Comparison of ENCODE assay signal across 23 mouse cellular contexts in genomic region chr2:115911913-115912642, GRCm38 (mm10).
DNase-seq lines count a peak whose midpoint lies in the region; ATAC-seq and TF ChIP-seq lines count a peak whose summit lies in the region.
"Had no signal": no experiment of that assay in that cellular context is flagged by ENCODE, and none has a peak within 500 bp of the region (broad histone marks: within the 10 kb centered on the region; RNA-seq: fewer than 3 reads in every experiment).

No protein-coding gene starts in this region.

- peaks cover 23% of the 10 kb centered on the region for H3K4me1 ChIP-seq in kidney, embryonic 15.5 days
- 0 out of 2 replicates have a peak, but pooled peaks cover 3% of the 10 kb centered on the region for H3K4me1 ChIP-seq in kidney, adult 2 months (ENCODE audit: control insufficient read depth, insufficient read depth, low read length)
- H3K4me1 ChIP-seq in intestine, embryonic 15.5 days (replicated peaks), result no peaks in the 10 kb centered on the region
- peaks cover 5% of the 10 kb centered on the region for H3K4me1 ChIP-seq in small intestine, adult 2 months (ENCODE audit: control insufficient read depth, insufficient read depth, insufficient read length, low read length)
- H3K4me1 ChIP-seq: embryonic facial prominence, embryonic 13.5 days had no signal

- no peaks in the 10 kb centered on the region for H3K27me3 ChIP-seq in kidney, embryonic 15.5 days
- H3K27me3 ChIP-seq in kidney, adult 2 months (replicated peaks; ENCODE audit: control insufficient read depth, insufficient read depth, low read length), result no peaks in the 10 kb centered on the region; the same call in 1 of the 2 replicates
- H3K27me3 ChIP-seq in intestine, embryonic 15.5 days (replicated peaks), result no peaks in the 10 kb centered on the region
- H3K27me3 ChIP-seq in small intestine, adult 2 months (ENCODE audit: control insufficient read depth, insufficient read depth, low read length), result no peaks in the 10 kb centered on the region
- H3K27me3 ChIP-seq: embryonic facial prominence, embryonic 13.5 days; heart, embryonic 12.5 days had no signal

- TF ChIP-seq POLR2A in kidney, adult 2 months (IDR thresholded peaks at IDR 0.05; ENCODE audit: low read depth, low read length), result no peak
- TF ChIP-seq POLR2A in small intestine, adult 2 months (IDR thresholded peaks at IDR 0.05; ENCODE audit: low read depth, low read length), result no peak

- no peak overlapping the region; the same call in 1 of the 2 replicates for H3K27ac ChIP-seq in kidney, embryonic 15.5 days
- H3K27ac ChIP-seq in kidney, adult 2 months (ENCODE audit: insufficient read depth, low read depth, low read length), result no peak overlapping the region
- H3K27ac ChIP-seq in intestine, embryonic 15.5 days, result peak overlapping the region; percentile 48
- H3K27ac ChIP-seq in small intestine, adult 2 months (ENCODE audit: insufficient read depth, low read depth, low read length), result peak overlapping the region; percentile 100
- H3K27ac ChIP-seq: embryonic facial prominence, embryonic 13.5 days; limb, embryonic 12.5 days; macrophage; midbrain, embryonic 10.5 days had no signal

- WGBS in kidney, embryonic 15.5 days, result 69% methylated on average over 17 of the region's 17 CpGs
- 42% methylated on average over 17 of the region's 17 CpGs for WGBS in kidney, adult 2 months
- 63% methylated on average over 17 of the region's 17 CpGs for WGBS in intestine, embryonic 15.5 days
- 40% methylated on average over 17 of the region's 17 CpGs for WGBS in large intestine, adult 2 months
- WGBS in small intestine, adult 2 months, result 28% methylated on average over 17 of the region's 17 CpGs

- no peak overlapping the region for H3K4me2 ChIP-seq in kidney, embryonic 15.5 days
- H3K4me2 ChIP-seq in intestine, embryonic 15.5 days (replicated peaks), result peak overlapping the region; percentile 27; the same call in 1 of the 2 replicates
- H3K4me2 ChIP-seq: embryonic facial prominence, embryonic 13.5 days; heart, embryonic 12.5 days; limb, embryonic 12.5 days had no signal

- H3K36me3 ChIP-seq in kidney, embryonic 15.5 days, result peaks cover 35% of the 10 kb centered on the region
- no peaks in the 10 kb centered on the region for H3K36me3 ChIP-seq in kidney, adult 2 months (ENCODE audit: control insufficient read depth, insufficient read depth, low read length)
- H3K36me3 ChIP-seq in intestine, embryonic 15.5 days, result no peaks in the 10 kb centered on the region
- no peaks in the 10 kb centered on the region for H3K36me3 ChIP-seq in small intestine, adult 2 months (ENCODE audit: control insufficient read depth, insufficient read depth, low read length)
- H3K36me3 ChIP-seq: embryonic facial prominence, embryonic 13.5 days; limb, embryonic 12.5 days had no signal

- H3K9me3 ChIP-seq in kidney, embryonic 15.5 days (replicated peaks), result no peaks in the 10 kb centered on the region
- H3K9me3 ChIP-seq in intestine, embryonic 15.5 days, result no peaks in the 10 kb centered on the region
- H3K9me3 ChIP-seq: embryonic facial prominence, embryonic 13.5 days; heart, embryonic 12.5 days; limb, embryonic 12.5 days; midbrain, embryonic 10.5 days had no signal

- DNase-seq in kidney, adult 2 months, result no peak
- peak; percentile 42 for DNase-seq in large intestine, adult 2 months (ENCODE audit: low read depth, low spot score)
- DNase-seq in left cerebral cortex, adult 18-20 months (ENCODE audit: low spot score in 2 of 2), result no peak
- DNase-seq in cerebellum, adult 8-10 months, result no peak
- DNase-seq in B cell, adult 2 months, result no peak
- DNase-seq: adrenal gland, postnatal 10 days; cerebellum, postnatal 10 days; gastrocnemius, postnatal 36 days; heart, postnatal 36 days; retina, postnatal 1 day; right cerebral cortex, postnatal 4 days; thymus, postnatal 4 days had no signal

- no peak for TF ChIP-seq CTCF in kidney, adult 2 months (conservative IDR thresholded peaks at IDR 0.05; ENCODE audit: insufficient read depth, insufficient read length, low read depth, low read length)
- no peak for TF ChIP-seq CTCF in small intestine, adult 2 months (IDR thresholded peaks at IDR 0.05; ENCODE audit: extremely low read depth, insufficient read length, insufficient replicate concordance, low read depth, low read length)

- no peak overlapping the region for H3K9ac ChIP-seq in kidney, embryonic 15.5 days
- H3K9ac ChIP-seq in intestine, embryonic 15.5 days, result no peak overlapping the region
- H3K9ac ChIP-seq: embryonic facial prominence, embryonic 13.5 days; heart, embryonic 12.5 days; limb, embryonic 12.5 days had no signal

- no peak overlapping the region for H3K4me3 ChIP-seq in kidney, embryonic 15.5 days (replicated peaks)
- H3K4me3 ChIP-seq in kidney, adult 2 months (ENCODE audit: insufficient read depth, low read depth, low read length), result no peak overlapping the region
- no peak overlapping the region for H3K4me3 ChIP-seq in intestine, embryonic 15.5 days (replicated peaks)
- peak overlapping the region; percentile 59 for H3K4me3 ChIP-seq in small intestine, adult 2 months (ENCODE audit: low read depth, low read length)
- H3K4me3 ChIP-seq: embryonic facial prominence, embryonic 13.5 days; heart, embryonic 12.5 days; limb, embryonic 12.5 days; midbrain, embryonic 10.5 days had no signal

- peak; percentile 69 for ATAC-seq in kidney, embryonic 15.5 days (replicated peaks; ENCODE audit: low FRiP score)
- ATAC-seq in intestine, embryonic 15.5 days, result peak; percentile 93
- ATAC-seq: activated CD4-positive, CD25-positive, alpha-beta regulatory T cell, adult 4 months; forebrain, embryonic 14.5 days; inflammation-experienced regulatory T-cells, adult 6 months had no signal

Comparison
In these comparisons a context has a peak if more than half of its experiments do, and no peak if none do; other contexts are left out.
1. H3K27ac ChIP-seq: peak in intestine, embryonic 15.5 days (single experiment) and small intestine, adult 2 months (single experiment); none in kidney, embryonic 15.5 days (single experiment) and kidney, adult 2 months (single experiment).